Mouse (Mus musculus) G1E (cell line): Measurements from ENCODE around the gene Lrrc75a. TPM values are rescaled to one million over a fixed set of nuclear protein-coding genes. Genes with fewer than 3 reads are reported as not detected.

Source experiments
- ATAC-seq: 2 replicates; pipeline ENCODE4 v1.8.0; 2016; ENCODE audit warnings: mild to moderate bottlenecking; ENCODE audit not compliant: insufficient number of reproducible peaks, poor library complexity, low FRiP score, severe bottlenecking; ENCODE audit errors: extremely low read depth
- DNase-seq: peaks from one replicate; pipeline ENCODE4 v3.0.0; 2012; ENCODE audit warnings: low spot score
- H3K27me3 ChIP-seq: 2 replicates; pipeline ENCODE4 v1.6.1; 2012; ENCODE audit warnings: mild to moderate bottlenecking, low read length, inconsistent platforms; ENCODE audit not compliant: insufficient read depth
- H3K36me3 ChIP-seq: replicated peaks from 2 replicates; pipeline ENCODE3; 2012; ENCODE audit warnings: mild to moderate bottlenecking, inconsistent platforms
- H3K4me1 ChIP-seq: 2 replicates; pipeline ENCODE4 v1.6.1; 2012; ENCODE audit warnings: low read depth, low read length, inconsistent platforms, mixed read lengths; ENCODE audit not compliant: insufficient read depth
- H3K4me3 ChIP-seq: 2 replicates; pipeline ENCODE4 v1.5.1; 2012; ENCODE audit warnings: low read depth, mild to moderate bottlenecking, inconsistent platforms, low read length, moderate library complexity, mixed read lengths
- H3K9me3 ChIP-seq: replicated peaks from 2 replicates; pipeline ENCODE4 v1.6.1; 2012; ENCODE audit warnings: inconsistent platforms
- CTCF ChIP-seq: IDR thresholded peaks from 2 replicates; pipeline ENCODE4 v1.5.1; 2012; ENCODE audit warnings: low read depth, low read length, inconsistent platforms, mixed read lengths
- GATA1 ChIP-seq: IDR thresholded peaks from 2 replicates; pipeline ENCODE4 v1.6.1; 2012; ENCODE audit warnings: borderline replicate concordance, low read length, inconsistent platforms, mixed read lengths
- GATA2 ChIP-seq: IDR thresholded peaks from 2 replicates; pipeline ENCODE4 v1.6.1; 2012; ENCODE audit warnings: low read depth, low read length, inconsistent platforms, borderline replicate concordance
- POLR2AphosphoS5 ChIP-seq: IDR thresholded peaks from 2 replicates; pipeline ENCODE4 v1.6.1; 2012; ENCODE audit warnings: low read depth, low read length, inconsistent platforms; ENCODE audit not compliant: insufficient replicate concordance
- TAL1 ChIP-seq: conservative IDR thresholded peaks from 2 replicates; pipeline ENCODE4 v1.6.1; 2012; ENCODE audit warnings: low read depth, low read length, inconsistent platforms, mixed read lengths
- polyA plus RNA-seq: library from polyadenylated mRNA; stranded (reverse); fragments of >175 nt; gene quantifications from 2 replicates; pipeline ENCODE4 v1.2.3, GENCODE M21; 2012
- total RNA-seq, 2 experiments: library from RNA; stranded (forward) in 1 of 2; stranded (reverse) in 1 of 2; fragments of 200-1000 nt in 1 of 2; fragments of >200 nt in 1 of 2; fragmentation: Nextera tagmentation in 1 of 2; gene quantifications; 2 replicates each; pipeline ENCODE4 v1.2.3; 2014 to 2017

The Lrrc75a gene
- total and polyA plus RNA-seq, 3 experiments = 0.27 to 1.7 (median 0.30) TPM

DNA sequence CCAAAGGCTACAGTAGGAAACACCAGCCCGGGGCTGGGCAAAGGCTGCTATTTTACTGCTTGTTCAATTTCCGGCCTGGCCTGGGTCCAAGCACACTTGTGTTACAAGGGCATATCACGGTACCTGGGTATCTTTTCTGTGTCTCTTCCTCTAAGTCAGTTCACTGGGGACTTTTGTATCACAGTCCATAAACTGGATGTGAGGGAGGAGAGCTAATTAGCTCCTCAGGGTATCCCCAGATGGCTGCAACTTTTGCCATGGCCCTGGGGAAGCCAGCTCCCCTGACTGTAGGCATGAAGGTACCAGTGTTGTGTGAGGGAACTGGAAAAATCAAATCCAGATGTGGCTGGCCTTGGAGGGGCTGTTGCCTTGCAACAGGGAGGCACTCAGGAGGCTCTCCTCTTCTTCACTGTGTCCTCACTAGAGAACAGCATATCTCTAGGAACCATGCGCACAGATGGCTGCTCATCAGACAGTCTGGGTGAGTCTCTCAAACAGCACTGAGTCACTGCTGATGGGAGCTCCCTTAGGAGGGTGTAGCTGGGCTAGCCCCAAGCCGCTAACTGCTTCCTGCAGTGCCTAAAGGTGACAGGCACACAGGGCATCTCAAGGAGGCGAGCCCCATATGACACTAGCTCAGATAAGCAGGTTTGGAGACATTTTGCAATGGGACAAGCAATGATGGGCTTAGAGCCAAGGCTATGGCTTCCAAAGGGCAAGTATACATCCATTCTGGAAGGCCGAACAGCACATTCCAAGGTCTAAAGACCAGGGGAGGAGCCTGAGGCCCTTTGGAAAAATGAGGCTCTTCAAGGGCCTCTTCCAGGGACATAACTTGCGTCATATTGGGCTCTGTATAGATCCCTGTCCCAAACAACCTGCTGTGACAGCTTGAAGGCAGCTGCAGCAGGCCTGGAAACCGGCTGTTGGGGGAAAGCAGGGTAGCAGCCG, 23.7 kb downstream of the Lrrc75a start:
- ATAC-seq (no peak), DNase-seq (no peak)
- no peak overlapping the region for H3K4me3 ChIP-seq
- peaks cover 5% of the 10 kb centered on the region for H3K4me1 ChIP-seq
- H3K27me3 ChIP-seq = peaks cover 51% of the 10 kb centered on the region
- H3K36me3 ChIP-seq = no peaks in the 10 kb centered on the region
- TF ChIP-seq GATA1 (no peak), CTCF (no peak), TAL1 (no peak), POLR2AphosphoS5 (no peak), GATA2 (no peak)
- no peaks in the 10 kb centered on the region for H3K9me3 ChIP-seq

DNA sequence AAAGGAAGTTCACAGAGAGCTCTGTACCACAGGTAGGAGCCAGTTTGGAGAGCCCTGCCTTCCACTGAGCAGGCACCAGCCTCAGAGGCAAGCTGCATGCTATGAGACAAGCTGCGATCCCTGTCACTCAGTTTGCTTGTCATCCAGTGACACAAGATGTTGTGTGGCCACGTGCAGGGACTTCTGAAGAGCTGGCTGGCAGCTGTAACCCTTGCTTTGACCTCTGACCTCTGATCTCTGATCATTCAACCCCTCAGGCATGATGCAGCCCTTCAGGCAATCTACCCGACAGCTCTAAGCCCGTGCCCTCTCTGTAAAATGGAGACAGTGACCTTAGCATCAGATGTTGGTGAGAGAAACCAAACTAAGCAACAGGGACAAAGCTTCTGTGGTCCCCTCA, 25.5 kb downstream of the Lrrc75a start:
- DNase-seq (no peak), ATAC-seq (no peak)
- peaks cover 52% of the 10 kb centered on the region for H3K27me3 ChIP-seq
- H3K9me3 ChIP-seq = no peaks in the 10 kb centered on the region
- no peaks in the 10 kb centered on the region for H3K36me3 ChIP-seq
- TF ChIP-seq GATA2 (no peak), TAL1 (no peak), GATA1 (no peak), CTCF (no peak), POLR2AphosphoS5 (no peak)
- no peaks in the 10 kb centered on the region for H3K4me1 ChIP-seq
- H3K4me3 ChIP-seq = no peak overlapping the region

- H3K4me3 ChIP-seq = no peak overlapping the region
- no peaks in the 10 kb centered on the region for H3K36me3 ChIP-seq
- H3K4me1 ChIP-seq = no peaks in the 10 kb centered on the region
- H3K9me3 ChIP-seq = 0 out of 2 replicates have a peak, but pooled peaks cover 1% of the 10 kb centered on the region
- H3K27me3 ChIP-seq = peaks cover 44% of the 10 kb centered on the region
- TF ChIP-seq CTCF = no peak
- no peak for TF ChIP-seq GATA2
- no peak for TF ChIP-seq GATA1
- no peak for TF ChIP-seq POLR2AphosphoS5
- TF ChIP-seq TAL1 = no peak
- DNase-seq = no peak
- no peak for ATAC-seq
These were observed 26.6 kb downstream of the Lrrc75a start for GRCm38 (mm10) chr11:62621586-62622283.

DNA sequence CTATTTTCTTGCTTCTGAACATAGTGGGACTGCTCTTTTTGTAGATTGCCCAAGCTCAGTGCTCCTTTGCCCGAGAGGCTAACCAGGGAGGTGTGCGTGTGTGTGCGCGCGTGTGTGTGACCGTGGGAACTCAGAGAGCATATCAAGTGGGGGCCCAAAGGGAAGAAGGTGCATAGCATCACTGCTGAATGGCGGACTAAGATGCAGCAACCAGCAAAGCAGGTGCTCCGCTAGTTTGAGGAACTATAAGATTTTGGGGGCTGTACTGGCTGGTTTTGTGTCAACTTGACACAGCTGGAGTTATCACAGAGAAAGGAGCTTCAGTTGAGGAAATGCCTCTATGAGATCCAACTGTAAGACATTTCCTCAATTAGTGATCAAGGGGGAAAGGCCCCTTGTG, 27.2 kb downstream of the Lrrc75a start:
- no peak for DNase-seq
- TF ChIP-seq GATA1 (no peak), POLR2AphosphoS5 (no peak)
- no peak for ATAC-seq
- H3K4me1 ChIP-seq = no peaks in the 10 kb centered on the region
- 0 out of 2 replicates have a peak, but pooled peaks cover 2% of the 10 kb centered on the region for H3K9me3 ChIP-seq
- H3K4me3 ChIP-seq = no peak overlapping the region
- no peaks in the 10 kb centered on the region for H3K36me3 ChIP-seq
- H3K27me3 ChIP-seq = peaks cover 44% of the 10 kb centered on the region

- ATAC-seq (no peak), DNase-seq (no peak)
- Histone ChIP-seq H3K4me1 (peaks cover 9% of the 10 kb centered on the region; the same call in 1 of the 2 replicates), H3K9me3 (0 out of 2 replicates have a peak, but pooled peaks cover 2% of the 10 kb centered on the region), H3K36me3 (no peaks in the 10 kb centered on the region), H3K27me3 (peaks cover 39% of the 10 kb centered on the region), H3K4me3 (no peak overlapping the region)
- TF ChIP-seq GATA2 = no peak
- TF ChIP-seq CTCF = no peak
- no peak for TF ChIP-seq POLR2AphosphoS5
- no peak for TF ChIP-seq GATA1
- no peak for TF ChIP-seq TAL1
These were observed 32.9 kb downstream of the Lrrc75a start for GRCm38 (mm10) chr11:62615456-62615855.

DNA sequence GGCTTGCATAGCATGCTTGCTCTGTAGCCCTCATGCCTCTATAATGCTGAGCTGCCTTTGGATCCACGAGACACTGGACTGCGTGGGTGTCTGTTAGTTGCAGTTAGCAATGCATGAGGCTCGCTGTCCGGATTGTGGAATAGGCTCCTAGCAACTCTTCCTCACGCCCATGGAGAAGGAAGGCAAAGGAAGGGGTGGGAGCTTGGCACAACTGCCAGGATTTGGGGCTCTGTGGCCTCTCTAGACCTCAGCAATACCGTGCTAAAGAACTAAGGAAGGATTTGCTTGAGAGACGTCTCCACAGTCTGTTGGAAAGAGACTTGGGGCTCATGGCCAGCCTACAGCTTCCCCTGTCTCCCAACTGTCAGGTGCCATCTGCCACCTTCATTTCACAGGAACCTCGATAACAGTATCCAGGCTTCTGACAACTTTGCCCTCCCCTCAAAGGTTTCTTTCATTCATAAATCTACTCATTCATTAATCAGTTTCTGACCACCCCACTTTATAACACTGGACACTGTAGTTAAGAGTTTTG, 33.4 kb downstream of the Lrrc75a start:
- Histone ChIP-seq H3K9me3 (0 out of 2 replicates have a peak, but pooled peaks cover 2% of the 10 kb centered on the region), H3K4me1 (peaks cover 9% of the 10 kb centered on the region; the same call in 1 of the 2 replicates), H3K36me3 (no peaks in the 10 kb centered on the region), H3K4me3 (no peak overlapping the region), H3K27me3 (peaks cover 35% of the 10 kb centered on the region)
- DNase-seq (no peak), ATAC-seq (no peak)
- TF ChIP-seq GATA2 (no peak), POLR2AphosphoS5 (no peak), GATA1 (no peak), CTCF (no peak), TAL1 (no peak)
